Mouse (Mus musculus) midbrain, embryonic 14.5 days (tissue): ENCODE data around the gene Pbx3. TPM values are rescaled to one million over a fixed set of nuclear protein-coding genes. Genes with fewer than 3 reads are reported as not detected.

ENCODE experiments used
- ATAC-seq: fragments of 200-750 bp; cut with Nextera tagmentation; 2 replicates; pipeline ENCODE4 v1.8.0; 2017; ENCODE audit warnings: moderate number of reproducible peaks, moderate library complexity; ENCODE audit not compliant: low FRiP score, low TSS enrichment
- DNase-seq: peaks from one replicate; pipeline ENCODE4 v3.0.0-alpha.2; 2015
- H3K27ac ChIP-seq: fragments of 300-500 bp; sonication (generic); replicated peaks from 2 replicates; pipeline ENCODE4 v1.5.1; 2014; ENCODE audit warnings: mild to moderate bottlenecking, low read depth, low read length, moderate library complexity
- H3K27me3 ChIP-seq: fragments of 300-500 bp; sonication (generic); 2 replicates; pipeline ENCODE4 v1.6.1; 2014; ENCODE audit warnings: low read length, control low read depth, mixed read lengths; ENCODE audit not compliant: control insufficient read depth, insufficient read depth
- H3K36me3 ChIP-seq: fragments of 300-500 bp; sonication (generic); 2 replicates; pipeline ENCODE4 v1.6.1; 2014; ENCODE audit warnings: low read length, control low read depth; ENCODE audit not compliant: control insufficient read depth, insufficient read depth
- H3K4me1 ChIP-seq: fragments of 300-500 bp; sonication (generic); 2 replicates; pipeline ENCODE4 v1.6.1; 2014; ENCODE audit warnings: mild to moderate bottlenecking, antibody characterized with exemption, low read length, control low read depth; ENCODE audit not compliant: control insufficient read depth, insufficient read depth
- H3K4me2 ChIP-seq: fragments of 300-500 bp; sonication (generic); 2 replicates; pipeline ENCODE4 v1.6.1; 2014; ENCODE audit warnings: mild to moderate bottlenecking, low read length, moderate library complexity
- H3K4me3 ChIP-seq: fragments of 300-500 bp; sonication (generic); replicated peaks from 2 replicates; pipeline ENCODE4 v1.5.1; 2014; ENCODE audit warnings: low read depth, low read length
- H3K9ac ChIP-seq: fragments of 300-500 bp; sonication (generic); replicated peaks from 2 replicates; pipeline ENCODE4 v1.6.1; 2014; ENCODE audit warnings: mild to moderate bottlenecking, low read length, moderate library complexity
- H3K9me3 ChIP-seq: fragments of 300-500 bp; sonication (generic); 2 replicates; pipeline ENCODE4 v1.6.1; 2016; ENCODE audit warnings: low read length, control low read depth, mixed read lengths; ENCODE audit not compliant: control insufficient read depth
- WGBS: fragments of 180-500 bp; shearing (Covaris S2); extraction: QIAGEN DNeasy Blood & Tissue Kit; methylation state at CpG from one replicate; pipeline ENCODE4 v1.1.7; 2014; 5-methylcytosine and 5-hydroxymethylcytosine counted together
- polyA plus RNA-seq: library from polyadenylated mRNA; unstranded; fragments of >200 nt; fragmentation: Nextera tagmentation; extraction: Ambion mirVana; gene quantifications from 2 replicates; pipeline ENCODE4 v1.2.1, GENCODE M21; 2014

The Pbx3 gene
- polyA plus RNA-seq, 1 experiment from 2014 or later: 150 TPM

GRCm38 (mm10) chr2:34355801-34356211 lies 17.1 kb downstream of the Pbx3 start:
- Histone ChIP-seq H3K4me1 (peaks cover 51% of the 10 kb centered on the region), H3K27ac (peak overlapping the region; percentile 71), H3K9me3 (no peaks in the 10 kb centered on the region), H3K4me3 (no peak overlapping the region), H3K36me3 (no peaks in the 10 kb centered on the region; the same call in 1 of the 2 replicates), H3K9ac (peak overlapping the region; percentile 39), H3K4me2 (peak overlapping the region; percentile 23), H3K27me3 (no peaks in the 10 kb centered on the region)
- ATAC-seq (no peak), DNase-seq (peak; percentile 78)
- 29% methylated on average over 7 of the region's 7 CpGs for WGBS

GRCm38 (mm10) chr2:34352006-34352405 lies 20.9 kb downstream of the Pbx3 start:
- no peak for ATAC-seq
- no peak overlapping the region for H3K4me3 ChIP-seq

GRCm38 (mm10) chr2:34347096-34347495 lies 25.8 kb downstream of the Pbx3 start:
- Histone ChIP-seq H3K36me3 (peaks cover 4% of the 10 kb centered on the region; the same call in 1 of the 2 replicates), H3K9me3 (no peaks in the 10 kb centered on the region), H3K4me3 (no peak overlapping the region), H3K27ac (peak overlapping the region; percentile 71), H3K4me2 (peak overlapping the region; percentile 29; the same call in 1 of the 2 replicates), H3K4me1 (peaks cover 13% of the 10 kb centered on the region; the same call in 1 of the 2 replicates), H3K9ac (0 out of 2 replicates have a peak overlapping the region, but pooled peaks have one; percentile 9), H3K27me3 (no peaks in the 10 kb centered on the region)
- ATAC-seq (no peak), DNase-seq (no peak)
- WGBS: 24% methylated on average over 6 of the region's 6 CpGs

More at GRCm38 (mm10) chr2:34352006-34352405, 20.9 kb downstream of the Pbx3 start:
- no peak overlapping the region for H3K4me2 ChIP-seq
- H3K9me3 ChIP-seq: no peaks in the 10 kb centered on the region
- no peak for DNase-seq
- peaks cover 4% of the 10 kb centered on the region; the same call in 1 of the 2 replicates for H3K36me3 ChIP-seq
- H3K4me1 ChIP-seq: peaks cover 30% of the 10 kb centered on the region
- H3K27me3 ChIP-seq: no peaks in the 10 kb centered on the region
- no peak overlapping the region for H3K27ac ChIP-seq
- H3K9ac ChIP-seq: no peak overlapping the region

- H3K9me3 ChIP-seq: no peaks in the 10 kb centered on the region
- no peak overlapping the region for H3K9ac ChIP-seq
- no peaks in the 10 kb centered on the region for H3K27me3 ChIP-seq
- H3K4me2 ChIP-seq: no peak overlapping the region
- no peak overlapping the region for H3K4me3 ChIP-seq
- no peak overlapping the region for H3K27ac ChIP-seq
- DNase-seq (no peak), ATAC-seq (no peak)
- no peaks in the 10 kb centered on the region for H3K4me1 ChIP-seq
- 83% methylated on average over 1 of the region's 1 CpGs for WGBS
- 0 out of 2 replicates have a peak, but pooled peaks cover 3% of the 10 kb centered on the region for H3K36me3 ChIP-seq
These were observed 74.3 kb downstream of the Pbx3 start for GRCm38 (mm10) chr2:34298664-34299063.

- H3K4me3 ChIP-seq: no peak overlapping the region
- no peak overlapping the region for H3K4me2 ChIP-seq
- DNase-seq (no peak), ATAC-seq (no peak)
- no peak overlapping the region for H3K27ac ChIP-seq
- no peak overlapping the region for H3K9ac ChIP-seq
- H3K9me3 ChIP-seq: no peaks in the 10 kb centered on the region
- H3K36me3 ChIP-seq: 0 out of 2 replicates have a peak, but pooled peaks cover 3% of the 10 kb centered on the region
- H3K4me1 ChIP-seq: no peaks in the 10 kb centered on the region
- no peaks in the 10 kb centered on the region for H3K27me3 ChIP-seq
- WGBS: 98% methylated on average over 3 of the region's 3 CpGs
These were observed 74.7 kb downstream of the Pbx3 start for GRCm38 (mm10) chr2:34298202-34298601.

- Histone ChIP-seq H3K9me3 (no peaks in the 10 kb centered on the region), H3K4me1 (peaks cover 22% of the 10 kb centered on the region), H3K36me3 (no peaks in the 10 kb centered on the region), H3K27me3 (no peaks in the 10 kb centered on the region), H3K27ac (no peak overlapping the region), H3K9ac (no peak overlapping the region), H3K4me2 (no peak overlapping the region), H3K4me3 (no peak overlapping the region)
- no peak for ATAC-seq
- no peak for DNase-seq
- WGBS: 84% methylated on average over 1 of the region's 1 CpGs
These were observed 83.2 kb downstream of the Pbx3 start for GRCm38 (mm10) chr2:34289726-34290125.

GRCm38 (mm10) chr2:34284239-34284638 lies 88.7 kb downstream of the Pbx3 start:
- WGBS: 68% methylated on average over 2 of the region's 2 CpGs
- H3K9me3 ChIP-seq: no peaks in the 10 kb centered on the region
- no peaks in the 10 kb centered on the region for H3K36me3 ChIP-seq

GRCm38 (mm10) chr2:34280996-34281395 lies 91.9 kb downstream of the Pbx3 start:
- 19% methylated on average over 3 of the region's 3 CpGs for WGBS
- Histone ChIP-seq H3K4me3 (no peak overlapping the region), H3K4me1 (peaks cover 41% of the 10 kb centered on the region), H3K4me2 (no peak overlapping the region), H3K36me3 (no peaks in the 10 kb centered on the region), H3K9me3 (no peaks in the 10 kb centered on the region), H3K9ac (no peak overlapping the region), H3K27me3 (no peaks in the 10 kb centered on the region), H3K27ac (peak overlapping the region; percentile 10; the same call in 1 of the 2 replicates)
- no peak for DNase-seq
- ATAC-seq: no peak

More at GRCm38 (mm10) chr2:34284239-34284638, 88.7 kb downstream of the Pbx3 start:
- H3K27me3 ChIP-seq: no peaks in the 10 kb centered on the region
- no peak overlapping the region for H3K4me3 ChIP-seq
- no peak for ATAC-seq
- H3K9ac ChIP-seq: no peak overlapping the region
- H3K4me2 ChIP-seq: no peak overlapping the region
- H3K4me1 ChIP-seq: peaks cover 48% of the 10 kb centered on the region
- no peak for DNase-seq
- no peak overlapping the region for H3K27ac ChIP-seq

- H3K4me1 ChIP-seq: peaks cover 45% of the 10 kb centered on the region
- DNase-seq (peak; percentile 62), ATAC-seq (no peak)
- no peak overlapping the region for H3K4me3 ChIP-seq
- H3K27ac ChIP-seq: peak overlapping the region; percentile 72
- H3K9me3 ChIP-seq: no peaks in the 10 kb centered on the region
- peak overlapping the region; percentile 36 for H3K4me2 ChIP-seq
- H3K36me3 ChIP-seq: no peaks in the 10 kb centered on the region
- no peaks in the 10 kb centered on the region for H3K27me3 ChIP-seq
- H3K9ac ChIP-seq: no peak overlapping the region; the same call in 1 of the 2 replicates
- WGBS: 5% methylated on average over 6 of the region's 6 CpGs
These were observed 93.2 kb downstream of the Pbx3 start for GRCm38 (mm10) chr2:34279726-34280125.
